Mouse (Mus musculus) megakaryocyte, embryonic 14.5 days (primary cell): ENCODE results near the gene Gm20388.

Experiments
- FLI1 ChIP-seq: IDR thresholded peaks from 2 replicates; pipeline ENCODE4 v1.6.1; 2012; ENCODE audit warnings: low read length, inconsistent platforms, mixed read lengths
- GATA1 ChIP-seq: IDR thresholded peaks from 3 replicates; pipeline ENCODE4 v1.6.1; 2012; ENCODE audit warnings: mixed read lengths, low read length, inconsistent platforms, borderline replicate concordance

GRCm38 (mm10) chr8:120351332-120352071, 440.9 kb downstream of the Gm20388 start:
- TF ChIP-seq GATA1 (no peak), FLI1 (no peak)
